Mouse (Mus musculus) lung, postnatal 0 days (tissue): ENCODE measurements at regions not wholly inside any gene's neighbourhood (a gene's known extent, or its start where the extent isn't known, plus 50 kb on each side); places are given as distances from the start of the nearest gene placed in this dataset.

ENCODE experiments used
- ATAC-seq: fragments of 200-750 bp; cut with Nextera tagmentation; 2 replicates; pipeline ENCODE4 v1.8.0; 2017; ENCODE audit warnings: moderate library complexity
- DNase-seq: peaks from one replicate; pipeline ENCODE4 v3.0.0-alpha.2; 2016; ENCODE audit warnings: low spot score
- H3K27ac ChIP-seq: fragments of 300-500 bp; sonication (generic); 2 replicates; pipeline ENCODE4 v1.5.1; 2014; ENCODE audit warnings: antibody characterized with exemption, mild to moderate bottlenecking, low read length, mixed read lengths
- H3K27me3 ChIP-seq: fragments of 300-500 bp; sonication (generic); replicated peaks from 2 replicates; pipeline ENCODE4 v1.6.1; 2014; ENCODE audit warnings: low read length, mixed read lengths; ENCODE audit not compliant: insufficient read depth
- H3K36me3 ChIP-seq: fragments of 300-500 bp; sonication (generic); 2 replicates; pipeline ENCODE4 v1.6.1; 2014; ENCODE audit warnings: low read length, mixed read lengths; ENCODE audit not compliant: insufficient read depth
- H3K4me1 ChIP-seq: fragments of 300-500 bp; sonication (generic); 2 replicates; pipeline ENCODE4 v1.6.1; 2014; ENCODE audit warnings: antibody characterized with exemption, low read depth, low read length, mixed read lengths; ENCODE audit not compliant: insufficient read depth
- H3K4me2 ChIP-seq: fragments of 300-500 bp; sonication (generic); replicated peaks from 2 replicates; pipeline ENCODE4 v1.6.1; 2014; ENCODE audit warnings: low read depth, mild to moderate bottlenecking, low read length, moderate library complexity, mixed read lengths
- H3K4me3 ChIP-seq: fragments of 300-500 bp; sonication (generic); 2 replicates; pipeline ENCODE4 v1.5.1; 2014; ENCODE audit warnings: low read depth, low read length
- H3K9ac ChIP-seq: fragments of 300-500 bp; sonication (generic); replicated peaks from 2 replicates; pipeline ENCODE4 v1.6.1; 2014; ENCODE audit warnings: low read depth, mild to moderate bottlenecking
- H3K9me3 ChIP-seq: fragments of 300-500 bp; sonication (generic); 2 replicates; pipeline ENCODE4 v1.6.1; 2016; ENCODE audit warnings: low read length, mixed read lengths
- CTCF ChIP-seq: IDR thresholded peaks from 2 replicates; pipeline ENCODE4 v1.5.1; 2016; ENCODE audit warnings: antibody characterized with exemption, mild to moderate bottlenecking
- EP300 ChIP-seq: IDR thresholded peaks from 2 replicates; pipeline ENCODE4 v1.6.1; 2016; ENCODE audit warnings: antibody characterized with exemption, mild to moderate bottlenecking, control low read depth
- WGBS: fragments of 180-500 bp; shearing (Covaris S2); extraction: QIAGEN DNeasy Blood & Tissue Kit; methylation state at CpG from one replicate; pipeline ENCODE4 v1.1.7; 2014; 5-methylcytosine and 5-hydroxymethylcytosine counted together

- H3K9me3 ChIP-seq, result no peaks in the 10 kb centered on the region
- TF ChIP-seq CTCF (no peak), EP300 (no peak)
- no peaks in the 10 kb centered on the region for H3K27me3 ChIP-seq
- WGBS, result 54% methylated on average over 11 of the region's 11 CpGs
- H3K36me3 ChIP-seq, result no peaks in the 10 kb centered on the region
- DNase-seq, result peak; percentile 13
- ATAC-seq, result peak; percentile 21; the same call in 1 of the 2 replicates
- H3K9ac ChIP-seq, result no peak overlapping the region
- H3K4me2 ChIP-seq, result no peak overlapping the region
- H3K4me3 ChIP-seq, result no peak overlapping the region
- H3K4me1 ChIP-seq, result no peaks in the 10 kb centered on the region
- no peak overlapping the region for H3K27ac ChIP-seq
Measured at GRCm38 (mm10) chr10:66780335-66781170, 315.4 kb upstream of the Jmjd1c start.

GRCm38 (mm10) chr10:66781171-66781510 is 314.8 kb upstream of the Jmjd1c start:
- WGBS, result 45% methylated on average over 1 of the region's 1 CpGs
- H3K4me1 ChIP-seq, result no peaks in the 10 kb centered on the region
- no peak overlapping the region for H3K27ac ChIP-seq
- ATAC-seq (no peak), DNase-seq (no peak)
- no peak overlapping the region for H3K4me2 ChIP-seq
- H3K27me3 ChIP-seq, result no peaks in the 10 kb centered on the region
- H3K9ac ChIP-seq, result no peak overlapping the region
- H3K36me3 ChIP-seq, result no peaks in the 10 kb centered on the region
- H3K9me3 ChIP-seq, result no peaks in the 10 kb centered on the region
- TF ChIP-seq CTCF, result no peak
- TF ChIP-seq EP300, result no peak
- H3K4me3 ChIP-seq, result no peak overlapping the region

GRCm38 (mm10) chr10:66782025-66782424 is 313.9 kb upstream of the Jmjd1c start:
- H3K4me3 ChIP-seq, result no peak overlapping the region
- ATAC-seq, result no peak
- H3K36me3 ChIP-seq, result no peaks in the 10 kb centered on the region
- no peaks in the 10 kb centered on the region for H3K27me3 ChIP-seq
- peak; percentile 26; the same call in 1 of the 2 replicates for TF ChIP-seq CTCF
- TF ChIP-seq EP300, result no peak
- WGBS, result 90% methylated on average over 5 of the region's 5 CpGs
- DNase-seq, result no peak
- no peak overlapping the region for H3K4me2 ChIP-seq
- no peak overlapping the region for H3K27ac ChIP-seq
- no peak overlapping the region for H3K9ac ChIP-seq
- no peaks in the 10 kb centered on the region for H3K4me1 ChIP-seq
- H3K9me3 ChIP-seq, result no peaks in the 10 kb centered on the region

GRCm38 (mm10) chr10:66787812-66788211 is 308.1 kb upstream of the Jmjd1c start:
- 74% methylated on average over 7 of the region's 7 CpGs for WGBS
- Histone ChIP-seq H3K27me3 (no peaks in the 10 kb centered on the region), H3K4me1 (no peaks in the 10 kb centered on the region), H3K27ac (no peak overlapping the region), H3K4me2 (no peak overlapping the region), H3K36me3 (no peaks in the 10 kb centered on the region), H3K4me3 (no peak overlapping the region), H3K9ac (no peak overlapping the region), H3K9me3 (no peaks in the 10 kb centered on the region)
- TF ChIP-seq EP300 (no peak), CTCF (no peak)
- DNase-seq, result no peak
- ATAC-seq, result no peak

- Histone ChIP-seq H3K27ac (no peak overlapping the region), H3K9me3 (no peaks in the 10 kb centered on the region), H3K9ac (no peak overlapping the region), H3K4me1 (no peaks in the 10 kb centered on the region), H3K27me3 (no peaks in the 10 kb centered on the region), H3K4me2 (no peak overlapping the region), H3K36me3 (no peaks in the 10 kb centered on the region), H3K4me3 (no peak overlapping the region)
- no peak for DNase-seq
- TF ChIP-seq EP300 (no peak), CTCF (no peak)
- ATAC-seq, result no peak
- WGBS, result 82% methylated on average over 9 of the region's 9 CpGs
Measured at GRCm38 (mm10) chr10:66796296-66796695, 299.6 kb upstream of the Jmjd1c start.

GRCm38 (mm10) chr10:66802691-66803090 is 293.2 kb upstream of the Jmjd1c start:
- DNase-seq (no peak), ATAC-seq (no peak)
- no peak overlapping the region for H3K9ac ChIP-seq
- 69% methylated on average over 1 of the region's 1 CpGs for WGBS
- no peak overlapping the region for H3K4me2 ChIP-seq
- no peak overlapping the region for H3K4me3 ChIP-seq
- no peaks in the 10 kb centered on the region for H3K4me1 ChIP-seq
- no peaks in the 10 kb centered on the region for H3K27me3 ChIP-seq
- H3K27ac ChIP-seq, result no peak overlapping the region
- no peaks in the 10 kb centered on the region for H3K36me3 ChIP-seq
- H3K9me3 ChIP-seq, result no peaks in the 10 kb centered on the region
- TF ChIP-seq CTCF (no peak), EP300 (no peak)
